ENCODE assay signal across 1 mouse cellular context in the genomic region with DNA sequence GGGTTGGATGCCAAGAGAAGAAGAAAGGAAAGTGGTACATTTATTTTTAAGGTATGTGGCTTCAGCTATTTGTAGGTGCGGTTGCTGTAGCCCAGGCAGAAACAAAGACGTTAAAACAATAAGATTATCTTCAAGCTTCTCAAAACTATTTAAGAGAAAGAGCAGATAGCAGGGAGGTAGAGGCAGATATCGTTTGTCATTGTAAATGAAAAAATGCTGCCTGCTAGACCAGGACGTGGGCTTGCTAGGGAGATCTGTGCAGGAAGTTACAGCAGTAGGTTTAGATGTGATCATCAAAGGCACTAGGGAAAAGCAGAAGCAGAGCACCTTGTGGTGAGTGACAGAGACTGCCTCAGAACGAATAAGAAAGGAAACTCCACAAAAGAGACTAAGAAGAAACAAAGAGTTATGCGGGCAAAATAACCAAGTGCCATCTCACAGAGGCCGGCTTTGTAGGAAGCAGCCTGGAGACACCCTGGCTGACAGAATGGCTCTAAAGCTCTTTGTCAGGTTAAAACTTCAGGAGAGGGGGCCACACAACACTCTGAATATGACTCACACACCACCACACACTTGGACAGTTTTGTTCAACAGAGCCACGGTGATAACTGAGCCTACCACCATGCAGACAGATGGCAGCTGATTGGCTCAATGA.
TF ChIP-seq lines count a peak whose summit lies in the region.

No protein-coding gene starts in this region.

TF ChIP-seq in MEL, 35 proteins besides CTCF, POLR2A, EP300 and RAD21 (continued from another document):
- TF ChIP-seq E2F4 (IDR thresholded peaks at IDR 0.05; ENCODE audit: borderline replicate concordance, low read depth, low read length) (no peak), MYB (IDR thresholded peaks at IDR 0.05; ENCODE audit: low read depth, low read length) (peak; percentile 50), ELF1 (IDR thresholded peaks at IDR 0.05; ENCODE audit: low read depth, low read length) (0 out of 2 replicates have a peak, but pooled peaks have one; percentile 18), NRF1 (IDR thresholded peaks at IDR 0.05; ENCODE audit: insufficient read depth, low read depth, low read length, poor library complexity, severe bottlenecking) (no peak; the same call in 1 of the 2 replicates), SIN3A (IDR thresholded peaks at IDR 0.05; ENCODE audit: low read length) (peak; percentile 72), ETS1 (IDR thresholded peaks at IDR 0.05; ENCODE audit: low read depth, low read length) (peak; percentile 83), ZKSCAN1 (IDR thresholded peaks at IDR 0.05; ENCODE audit: low read depth, low read length) (no peak; the same call in 1 of the 2 replicates), UBTF (IDR thresholded peaks at IDR 0.05; ENCODE audit: borderline replicate concordance, insufficient read depth, low read depth, low read length) (no peak), MAFK (IDR thresholded peaks at IDR 0.05; ENCODE audit: borderline replicate concordance, low read depth, low read length) (no peak), SMC3 (IDR thresholded peaks at IDR 0.05; ENCODE audit: low read depth, low read length) (no peak), TBP (IDR thresholded peaks at IDR 0.05; ENCODE audit: low read depth, low read length) (peak; percentile 81; the same call in 1 of the 2 replicates), ZC3H11A (IDR thresholded peaks at IDR 0.05; ENCODE audit: low read depth, low read length) (no peak), TAL1 (IDR thresholded peaks at IDR 0.05; ENCODE audit: low read length) (no peak), CHD1 (IDR thresholded peaks at IDR 0.05; ENCODE audit: low read depth, low read length) (no peak), MEF2A (IDR thresholded peaks at IDR 0.05; ENCODE audit: extremely low read depth, insufficient replicate concordance, low read depth, low read length, poor library complexity, severe bottlenecking) (peak; percentile 82; the same call in 1 of the 2 replicates), HCFC1 (IDR thresholded peaks at IDR 0.05; ENCODE audit: low read depth, low read length) (peak; percentile 29; the same call in 1 of the 2 replicates), MXI1 (IDR thresholded peaks at IDR 0.05; ENCODE audit: low read depth, low read length) (peak; percentile 44; the same call in 1 of the 2 replicates), ZMIZ1 (IDR thresholded peaks at IDR 0.05; ENCODE audit: low read depth, low read length) (peak; percentile 33; the same call in 1 of the 2 replicates), ZNF384 (IDR thresholded peaks at IDR 0.05; ENCODE audit: low read depth, low read length) (peak; percentile 87), JUND (IDR thresholded peaks at IDR 0.05; ENCODE audit: low read depth, low read length) (peak; percentile 39; the same call in 1 of the 2 replicates), USF1 (IDR thresholded peaks at IDR 0.05; ENCODE audit: low read depth, low read length) (no peak), NELFE (IDR thresholded peaks at IDR 0.05; ENCODE audit: low read depth, low read length) (peak; percentile 42; the same call in 1 of the 2 replicates), BHLHE40 (IDR thresholded peaks at IDR 0.05; ENCODE audit: borderline replicate concordance, low read depth, low read length) (peak; percentile 13; the same call in 1 of the 2 replicates), POLR2AphosphoS5 (IDR thresholded peaks at IDR 0.05; ENCODE audit: borderline replicate concordance, low read depth, low read length) (no peak), MAX (IDR thresholded peaks at IDR 0.05; ENCODE audit: low read length) (0 out of 2 replicates have a peak, but pooled peaks have one; percentile 5), USF2 (IDR thresholded peaks at IDR 0.05; ENCODE audit: borderline replicate concordance in 1 of 2, insufficient read depth in 1 of 2, low read depth in 1 of 2, low read length in 2 of 2) (no peak), RCOR1 (IDR thresholded peaks at IDR 0.05; ENCODE audit: low read depth, low read length) (peak; percentile 50; the same call in 1 of the 2 replicates), MYC (IDR thresholded peaks at IDR 0.05; ENCODE audit: low read depth, low read length) (peak; percentile 59; the same call in 1 of the 2 replicates), GABPA (IDR thresholded peaks at IDR 0.05; ENCODE audit: low read depth, low read length) (no peak)
